Mouse (Mus musculus): ENCODE data around the gene Psors1c2.

DNA sequence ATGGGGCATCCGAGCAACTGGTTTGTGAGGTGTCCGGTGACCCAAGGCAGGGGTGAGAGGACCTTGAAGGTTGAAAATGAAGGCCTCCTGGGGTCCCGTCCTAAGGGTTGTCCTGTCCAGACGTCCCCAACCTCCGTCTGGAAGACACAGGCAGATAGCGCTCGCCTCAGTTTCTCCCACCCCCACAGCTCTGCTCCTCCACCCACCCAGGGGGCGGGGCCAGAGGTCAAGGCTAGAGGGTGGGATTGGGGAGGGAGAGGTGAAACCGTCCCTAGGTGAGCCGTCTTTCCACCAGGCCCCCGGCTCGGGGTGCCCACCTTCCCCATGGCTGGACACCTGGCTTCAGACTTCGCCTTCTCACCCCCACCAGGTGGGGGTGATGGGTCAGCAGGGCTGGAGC is 27.2 kb upstream of the Psors1c2 start, which contains the start of gene Pou5f1:
- TF ChIP-seq CTCF (IDR thresholded peaks at IDR 0.05; ENCODE audit: extremely low read depth, insufficient read length, insufficient replicate concordance, low read depth, low read length) (no peak), POLR2A (IDR thresholded peaks at IDR 0.05; ENCODE audit: low read depth, low read length) (no peak)
